Mouse (Mus musculus): ENCODE measurements around the gene Plk2. TPM values are rescaled to one million over a fixed set of nuclear protein-coding genes. Genes with fewer than 3 reads are reported as not detected.

The Plk2 gene
- 35.4 and 41.2 TPM in 2 replicates for polyA plus RNA-seq (2012; rRNA removed; ENCODE audit: low replicate concordance)

DNA sequence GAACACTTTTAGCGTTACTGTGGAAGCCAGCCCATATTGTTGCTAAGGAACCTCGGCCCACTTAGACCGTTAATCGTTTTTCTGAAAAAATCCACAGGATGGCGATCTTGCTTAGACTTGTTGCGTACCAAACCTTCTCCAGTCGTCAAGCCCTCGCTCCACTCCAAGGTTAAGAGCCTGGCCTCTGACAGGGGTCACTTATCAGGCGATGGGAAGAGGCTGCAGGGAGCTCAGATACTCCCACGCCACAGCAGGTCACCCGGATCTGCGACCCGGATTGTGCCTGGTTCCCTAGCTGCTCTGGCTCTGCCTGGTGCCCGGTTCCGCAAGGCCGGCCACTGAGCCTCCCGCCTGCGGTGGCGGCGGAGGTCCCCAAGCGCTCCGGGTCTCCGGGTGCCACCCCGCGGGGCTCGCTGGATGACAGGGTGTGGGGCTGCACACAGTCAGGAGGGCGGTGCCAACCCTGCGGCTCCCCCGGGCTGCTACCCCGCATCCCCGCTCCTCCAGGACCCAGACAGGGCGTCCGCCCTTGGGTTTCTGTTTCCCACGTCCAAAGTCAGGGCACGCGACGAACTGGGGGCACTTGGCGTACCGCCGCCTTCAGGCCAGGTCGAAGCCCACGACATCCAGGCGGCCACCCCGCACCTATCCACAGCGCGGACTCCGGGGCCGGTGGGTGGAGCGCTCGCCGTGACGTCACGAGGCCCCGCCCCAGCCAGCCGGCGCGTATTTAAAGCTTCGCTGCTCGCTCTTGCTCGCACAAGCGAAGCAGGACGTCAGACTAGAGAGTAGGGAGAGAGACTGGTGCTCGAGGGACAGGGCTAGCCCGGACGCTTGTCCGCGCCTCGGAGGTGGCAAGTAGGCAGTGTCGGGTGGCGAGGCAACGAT lies at the start of gene Plk2:
Gene Plk2 (plus strand): TSS at position 756 of the 888 bp plus-strand sequence.

GRCm38 (mm10) chr13:110356941-110357340 lies 37.9 kb upstream of the Plk2 start, which contains the start of gene Gapt:
TSS of gene Gapt (minus strand) at chr13:110357199.

Other genes with a start within 250 kb of the Plk2 start
- gene Rab3c, start 114.0 kb upstream of the Plk2 start, polyA plus RNA-seq (2012; rRNA removed; ENCODE audit: low replicate concordance) = not detected in 2 replicates
- 2.0 and 4.5 TPM in 2 replicates for gene Gapt, start 37.8 kb upstream of the Plk2 start, polyA plus RNA-seq (2012; rRNA removed; ENCODE audit: low replicate concordance)